Mouse (Mus musculus) liver, adult 10 weeks (tissue): ENCODE measurements around the gene Mycs. TPM values are rescaled to one million over a fixed set of nuclear protein-coding genes. Genes with fewer than 3 reads are reported as not detected.

ENCODE experiments used
- polyA plus RNA-seq: library from polyadenylated mRNA; stranded (reverse); fragments of 350-450 nt; fragmentation: Illumina TruSeq; extraction: RNeasy Lipid Tissue Mini Kit (QIAGEN cat#74804); gene quantifications from one replicate; pipeline ENCODE4 v1.2.3, GENCODE M21; 2014; ENCODE audit warnings: low read depth, low replicate concordance

The Mycs gene
- polyA plus RNA-seq: not detected

GRCm38 (mm10) chrX:5469165-5469564, at the start of gene Mycs:
Gene Mycs (minus strand): TSS chrX:5469265.

Other genes starting within 250 kb of the Mycs start
- gene Btbd35f7, start 199.8 kb upstream of the Mycs start, polyA plus RNA-seq: not detected